Mouse (Mus musculus) stomach, postnatal 0 days (tissue): ENCODE results near the gene Abca6.

Experiments used
- CTCF ChIP-seq: IDR thresholded peaks from 2 replicates; pipeline ENCODE4 v1.5.1; 2016; ENCODE audit warnings: antibody characterized with exemption, low read depth, mild to moderate bottlenecking, moderate library complexity
- EP300 ChIP-seq: optimal IDR thresholded peaks from 2 replicates; pipeline ENCODE3; 2016; ENCODE audit warnings: antibody characterized with exemption

DNA sequence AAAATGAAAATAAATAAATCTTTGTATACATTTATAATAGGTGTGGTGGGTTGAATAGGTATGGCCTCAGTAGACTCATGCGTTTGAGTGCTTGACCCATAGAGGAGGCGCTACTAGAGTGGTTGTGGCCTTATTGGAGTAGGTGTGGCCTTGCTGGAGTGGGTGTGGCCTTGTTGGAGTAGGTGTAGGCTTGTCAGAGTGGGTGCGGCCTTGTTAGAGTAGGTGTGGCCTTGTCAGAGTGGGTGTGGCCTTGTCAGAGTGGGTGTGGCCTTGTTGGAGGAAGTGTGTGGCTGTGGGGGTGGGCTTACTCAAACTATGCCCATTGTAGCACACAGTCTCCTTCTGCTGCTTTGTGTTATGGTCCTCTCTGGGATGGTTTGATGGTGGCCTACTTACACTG lies 80.4 kb downstream of the Abca6 start:
- TF ChIP-seq EP300 = no peak
- TF ChIP-seq CTCF = no peak
